Mouse (Mus musculus) kidney, embryonic 14.5 days (tissue): ENCODE measurements around the gene Myl6b. TPM values are rescaled to one million over a fixed set of nuclear protein-coding genes. Genes with fewer than 3 reads are reported as not detected.

ENCODE experiments used
- ATAC-seq: fragments of 200-750 bp; cut with Nextera tagmentation; 2 replicates; pipeline ENCODE4 v1.8.0; 2017; ENCODE audit warnings: moderate number of reproducible peaks, mild to moderate bottlenecking, moderate TSS enrichment, moderate library complexity; ENCODE audit not compliant: low FRiP score, low TSS enrichment
- H3K27ac ChIP-seq: fragments of 300-500 bp; sonication (generic); 2 replicates; pipeline ENCODE4 v1.5.1; 2014; ENCODE audit warnings: low read depth, mild to moderate bottlenecking, low read length, moderate library complexity, mixed read lengths
- H3K27me3 ChIP-seq: fragments of 300-500 bp; sonication (generic); 2 replicates; pipeline ENCODE4 v1.6.1; 2014; ENCODE audit warnings: mild to moderate bottlenecking, low read length; ENCODE audit not compliant: control insufficient read depth, insufficient read depth
- H3K36me3 ChIP-seq: fragments of 300-500 bp; sonication (generic); 2 replicates; pipeline ENCODE4 v1.6.1; 2014; ENCODE audit warnings: low read length, mixed read lengths; ENCODE audit not compliant: control insufficient read depth, insufficient read depth
- H3K4me1 ChIP-seq: fragments of 300-500 bp; sonication (generic); 2 replicates; pipeline ENCODE4 v1.6.1; 2014; ENCODE audit warnings: low read length, mixed read lengths; ENCODE audit not compliant: control insufficient read depth, insufficient read depth
- H3K4me2 ChIP-seq: fragments of 300-500 bp; sonication (generic); replicated peaks from 2 replicates; pipeline ENCODE4 v1.6.1; 2014; ENCODE audit warnings: low read depth, mild to moderate bottlenecking, low read length
- H3K4me3 ChIP-seq: fragments of 300-500 bp; sonication (generic); 2 replicates; pipeline ENCODE4 v1.5.1; 2014; ENCODE audit warnings: mild to moderate bottlenecking, low read length
- H3K9ac ChIP-seq: fragments of 300-500 bp; sonication (generic); 2 replicates; pipeline ENCODE4 v1.6.1; 2014; ENCODE audit warnings: low read depth, mild to moderate bottlenecking, low read length, moderate library complexity
- H3K9me3 ChIP-seq: fragments of 300-500 bp; sonication (generic); 2 replicates; pipeline ENCODE4 v1.6.1; 2016; ENCODE audit warnings: low read length; ENCODE audit not compliant: control insufficient read depth
- WGBS: fragments of 180-500 bp; shearing (Covaris S2); extraction: QIAGEN DNeasy Blood & Tissue Kit; methylation state at CpG from one replicate; pipeline ENCODE4 v1.1.7; 2014; 5-methylcytosine and 5-hydroxymethylcytosine counted together
- polyA plus RNA-seq: library from polyadenylated mRNA; unstranded; fragments of >200 nt; fragmentation: Nextera tagmentation; extraction: Ambion mirVana; gene quantifications from 2 replicates; pipeline ENCODE4 v1.2.1, GENCODE M21; 2014

The Myl6b gene
- polyA plus RNA-seq, 1 experiment from 2014 or later, result 3.2 TPM

DNA sequence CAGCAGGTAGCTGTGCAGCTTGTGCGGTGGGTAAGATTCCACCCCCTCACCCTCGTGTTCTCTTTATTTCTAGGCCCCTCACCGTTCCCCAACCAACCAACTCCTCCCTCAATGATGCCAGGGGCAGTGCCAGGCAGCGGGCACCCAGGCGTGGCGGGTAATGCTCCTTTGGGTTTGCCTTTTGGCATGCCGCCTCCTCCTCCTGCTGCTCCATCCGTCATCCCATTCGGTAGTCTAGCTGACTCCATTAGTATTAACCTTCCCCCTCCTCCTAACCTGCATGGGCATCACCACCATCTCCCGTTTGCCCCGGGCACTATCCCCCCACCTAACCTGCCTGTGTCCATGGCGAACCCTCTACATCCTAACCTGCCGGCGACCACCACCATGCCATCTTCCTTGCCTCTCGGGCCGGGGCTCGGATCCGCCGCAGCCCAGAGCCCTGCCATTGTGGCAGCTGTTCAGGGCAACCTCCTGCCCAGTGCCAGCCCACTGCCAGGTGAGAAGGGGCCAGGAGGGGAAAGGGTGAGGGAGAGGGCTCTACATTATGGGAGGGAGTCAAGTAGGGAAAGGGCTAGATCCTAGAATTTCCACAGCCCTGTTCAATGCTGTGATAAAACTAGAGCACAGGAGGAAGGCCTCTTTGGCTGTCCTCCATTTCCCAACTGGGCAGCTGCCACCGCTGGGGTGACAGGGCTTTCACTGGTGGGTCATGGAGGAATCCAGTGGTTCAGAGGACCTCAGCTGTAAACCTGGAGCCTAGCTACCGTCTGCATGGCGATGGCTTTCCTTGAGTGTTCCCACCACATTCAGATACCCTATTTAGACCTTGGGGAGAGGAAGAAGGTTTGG, 10.4 kb downstream of the Myl6b start:
- 89% methylated on average over 22 of the region's 22 CpGs for WGBS
- Histone ChIP-seq H3K9me3 (no peaks in the 10 kb centered on the region), H3K4me1 (peaks cover 14% of the 10 kb centered on the region; the same call in 1 of the 2 replicates), H3K4me2 (no peak overlapping the region), H3K9ac (no peak overlapping the region), H3K27ac (no peak overlapping the region), H3K4me3 (no peak overlapping the region), H3K36me3 (peaks cover 83% of the 10 kb centered on the region), H3K27me3 (no peaks in the 10 kb centered on the region)
- no peak for ATAC-seq

DNA sequence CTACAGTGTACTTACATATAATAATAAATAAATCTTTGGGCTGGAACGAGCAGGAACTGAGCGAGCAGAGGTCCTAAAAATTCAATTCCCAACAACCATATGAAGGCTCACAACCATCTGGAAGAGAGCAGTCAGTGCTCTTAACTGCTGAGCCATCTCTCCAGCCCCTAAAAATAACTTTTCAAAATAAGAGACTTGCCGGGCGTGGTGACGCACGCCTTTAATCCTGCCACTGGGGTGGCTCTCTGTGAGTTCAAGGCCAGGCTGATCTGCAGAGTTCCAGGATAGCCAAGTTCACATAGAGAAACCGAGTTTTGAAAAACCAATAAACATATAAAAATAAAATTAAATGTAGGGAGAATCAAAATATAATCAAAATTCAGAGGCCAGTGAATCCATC, 12.1 kb downstream of the Myl6b start:
- Histone ChIP-seq H3K9me3 (no peaks in the 10 kb centered on the region), H3K36me3 (peaks cover 95% of the 10 kb centered on the region), H3K27me3 (no peaks in the 10 kb centered on the region), H3K4me1 (peaks cover 5% of the 10 kb centered on the region; the same call in 1 of the 2 replicates), H3K4me3 (no peak overlapping the region), H3K9ac (no peak overlapping the region), H3K4me2 (no peak overlapping the region), H3K27ac (no peak overlapping the region)
- ATAC-seq, result no peak
- WGBS, result 88% methylated on average over 7 of the region's 7 CpGs

DNA sequence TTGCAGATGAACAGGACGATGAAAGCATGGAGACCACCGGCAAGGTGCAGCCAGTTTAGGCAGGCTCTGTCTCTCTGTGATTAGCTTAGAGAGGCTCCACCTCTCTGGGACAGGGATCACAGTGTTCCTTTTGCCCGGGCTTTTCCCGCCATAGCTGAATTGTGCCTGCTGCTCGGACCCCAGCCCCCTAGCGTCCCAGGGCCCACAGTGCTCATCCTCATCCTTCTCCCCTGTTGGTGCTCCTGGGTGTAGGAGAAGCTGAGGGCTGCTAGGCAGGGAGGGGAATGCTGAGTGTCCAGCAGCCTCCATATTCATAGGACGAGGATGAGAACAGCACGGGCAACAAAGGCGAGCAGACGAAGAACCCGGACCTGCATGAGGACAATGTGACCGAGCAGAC, 24.1 kb downstream of the Myl6b start:
- Histone ChIP-seq H3K4me1 (no peaks in the 10 kb centered on the region), H3K4me3 (no peak overlapping the region), H3K27me3 (no peaks in the 10 kb centered on the region), H3K4me2 (no peak overlapping the region), H3K27ac (no peak overlapping the region), H3K9ac (no peak overlapping the region), H3K9me3 (no peaks in the 10 kb centered on the region), H3K36me3 (peaks cover 90% of the 10 kb centered on the region)
- 85% methylated on average over 12 of the region's 12 CpGs for WGBS
- ATAC-seq, result no peak

DNA sequence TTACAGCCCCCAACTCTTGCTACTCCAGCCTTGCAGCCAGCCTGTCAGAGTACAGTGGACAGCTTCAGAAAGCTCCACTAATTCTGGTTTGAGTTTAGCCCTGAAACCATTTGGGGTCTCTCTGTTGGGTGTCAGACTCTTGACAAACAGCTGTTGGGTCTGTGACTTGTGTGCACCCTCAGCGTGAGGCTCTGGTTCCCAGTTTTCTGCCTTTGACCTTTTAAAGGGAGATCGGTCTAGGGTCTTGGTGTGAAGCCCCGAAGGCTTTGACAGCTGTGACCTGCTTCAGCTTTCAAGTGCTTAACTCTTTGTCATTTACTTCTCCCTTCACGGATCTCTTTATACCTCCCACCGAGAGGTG, 38.2 kb downstream of the Myl6b start:
- H3K4me2 ChIP-seq, result peak overlapping the region; percentile 64
- peaks cover 38% of the 10 kb centered on the region for H3K36me3 ChIP-seq
- H3K9me3 ChIP-seq, result no peaks in the 10 kb centered on the region
- peak overlapping the region; percentile 95; the same call in 1 of the 2 replicates for H3K27ac ChIP-seq
- peak overlapping the region; percentile 96 for H3K9ac ChIP-seq
- H3K4me3 ChIP-seq, result peak overlapping the region; percentile 95
- no peaks in the 10 kb centered on the region for H3K27me3 ChIP-seq
- no peak for ATAC-seq
- under 1% methylated on average over 5 of the region's 5 CpGs for WGBS
- peaks cover 12% of the 10 kb centered on the region for H3K4me1 ChIP-seq

DNA sequence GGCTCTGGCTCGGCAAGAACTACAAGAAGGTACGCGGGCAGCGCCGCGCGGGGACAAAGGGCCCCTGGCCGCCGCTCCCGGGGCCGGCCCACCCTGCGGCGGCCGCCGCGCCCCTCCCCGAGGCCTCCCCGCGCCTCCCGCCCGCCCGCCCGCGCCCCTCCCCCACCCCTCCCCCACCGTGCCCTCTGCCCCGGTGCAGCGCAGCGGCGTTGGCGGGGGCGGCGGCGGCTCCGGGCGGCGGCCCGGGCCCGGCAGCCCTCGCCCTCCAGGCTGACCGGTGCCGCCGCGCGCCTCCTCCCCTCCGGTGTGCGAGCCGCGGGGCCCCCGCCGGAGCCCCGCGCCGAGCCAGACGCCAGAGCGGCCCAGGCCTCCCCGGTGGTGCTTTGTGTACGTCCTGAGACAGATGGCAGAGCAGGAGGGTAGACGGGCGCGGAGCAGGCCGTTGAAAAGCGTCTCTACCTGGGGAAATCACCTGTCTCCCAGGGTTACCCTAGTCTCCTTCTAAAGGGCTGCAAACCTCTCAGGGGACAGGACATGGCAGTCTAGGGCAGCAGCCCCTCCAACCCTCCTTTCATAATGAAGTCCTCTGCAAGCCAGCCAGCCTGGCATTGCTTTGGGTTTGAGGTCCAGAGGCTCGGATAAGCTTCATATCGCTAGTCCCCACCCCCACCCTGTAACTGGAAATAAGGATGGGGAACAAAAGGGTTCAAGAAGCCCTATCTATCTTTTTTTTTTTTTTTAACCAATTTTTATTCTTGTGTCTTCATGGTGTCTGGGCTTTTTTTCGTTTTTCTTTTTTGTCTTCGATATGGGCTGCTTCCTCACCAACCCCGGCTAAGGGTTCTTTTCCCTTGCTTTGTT, 38.8 kb downstream of the Myl6b start:
- 1% methylated on average over 16 of the region's 67 CpGs for WGBS
- peak; percentile 68 for ATAC-seq
- Histone ChIP-seq H3K4me1 (peaks cover 12% of the 10 kb centered on the region), H3K27ac (peak overlapping the region; percentile 95), H3K4me3 (peak overlapping the region; percentile 95), H3K27me3 (no peaks in the 10 kb centered on the region), H3K9ac (peak overlapping the region; percentile 96), H3K9me3 (no peaks in the 10 kb centered on the region), H3K4me2 (peak overlapping the region; percentile 64), H3K36me3 (peaks cover 32% of the 10 kb centered on the region)

DNA sequence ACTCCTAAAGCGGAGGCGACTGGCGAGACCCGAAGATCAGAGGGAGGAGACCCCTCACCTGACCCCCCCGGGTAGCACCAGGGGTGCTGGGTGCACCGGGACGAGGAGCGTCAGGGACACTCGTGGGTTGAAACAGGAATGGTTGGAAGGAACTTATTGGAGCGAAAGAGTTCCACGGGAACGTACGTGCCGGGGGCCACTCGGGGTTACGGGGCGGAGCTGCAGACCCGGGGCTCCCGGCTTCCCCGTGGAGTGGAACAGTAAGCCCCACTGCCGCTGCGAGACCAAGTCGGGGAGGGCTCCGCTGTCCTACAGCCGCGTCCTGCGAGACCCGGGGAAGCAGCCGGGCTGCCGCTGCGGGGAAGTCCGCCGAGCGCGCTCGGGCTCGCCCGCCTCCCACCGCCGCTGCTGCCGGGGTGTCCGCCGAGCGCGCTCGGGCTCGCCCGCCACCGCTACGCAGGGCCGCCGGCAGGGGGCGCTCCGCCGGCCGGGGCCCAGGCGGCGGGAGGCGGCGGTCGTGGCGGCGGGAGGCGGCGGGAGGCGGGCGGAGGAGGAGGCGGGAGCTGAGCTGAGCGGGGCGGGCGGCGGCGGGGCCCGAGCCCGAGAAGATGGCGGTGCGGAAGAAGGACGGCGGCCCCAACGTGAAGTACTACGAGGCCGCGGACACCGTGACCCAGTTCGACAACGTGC, 39.6 kb downstream of the Myl6b start, which contains the start of gene Smarcc2:
TSS of gene Smarcc2 (plus strand) at position 530 of the 690 bp plus-strand sequence.
- H3K4me1 ChIP-seq, result peaks cover 12% of the 10 kb centered on the region
- H3K9me3 ChIP-seq, result no peaks in the 10 kb centered on the region
- ATAC-seq, result peak; percentile 80
- peak within 1 kb of the TSS; percentile 96 for H3K9ac ChIP-seq
- H3K4me3 ChIP-seq, result peak within 1 kb of the TSS; percentile 95
- peak within 1 kb of the TSS; percentile 95 for H3K27ac ChIP-seq
- peak within 1 kb of the TSS; percentile 64 for H3K4me2 ChIP-seq
- H3K36me3 ChIP-seq, result peaks cover 24% of the 10 kb centered on the region
- WGBS, result 0% methylated on average over 63 of the region's 86 CpGs
- no peaks in the 10 kb centered on the region for H3K27me3 ChIP-seq

DNA sequence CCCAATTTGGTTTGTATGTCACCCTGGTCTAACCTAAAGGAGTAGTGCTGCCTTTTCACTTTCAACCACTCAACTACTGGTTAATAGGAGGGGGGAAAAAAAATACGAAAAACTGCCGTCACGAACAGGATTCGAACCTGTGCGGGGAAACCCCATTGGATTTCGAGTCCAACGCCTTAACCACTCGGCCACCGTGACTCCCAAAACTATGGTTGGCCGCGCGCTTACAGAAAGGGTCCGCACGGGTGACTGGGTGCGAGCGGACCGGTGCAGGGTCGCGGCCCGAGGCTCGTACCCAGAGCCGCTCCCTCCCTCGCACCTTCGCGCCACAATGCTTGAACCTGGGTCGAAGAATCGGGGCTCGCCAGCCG, 40.2 kb downstream of the Myl6b start:
- peak; percentile 71 for ATAC-seq
- WGBS, result under 1% methylated on average over 29 of the region's 29 CpGs
- peak overlapping the region; percentile 95 for H3K4me3 ChIP-seq

DNA sequence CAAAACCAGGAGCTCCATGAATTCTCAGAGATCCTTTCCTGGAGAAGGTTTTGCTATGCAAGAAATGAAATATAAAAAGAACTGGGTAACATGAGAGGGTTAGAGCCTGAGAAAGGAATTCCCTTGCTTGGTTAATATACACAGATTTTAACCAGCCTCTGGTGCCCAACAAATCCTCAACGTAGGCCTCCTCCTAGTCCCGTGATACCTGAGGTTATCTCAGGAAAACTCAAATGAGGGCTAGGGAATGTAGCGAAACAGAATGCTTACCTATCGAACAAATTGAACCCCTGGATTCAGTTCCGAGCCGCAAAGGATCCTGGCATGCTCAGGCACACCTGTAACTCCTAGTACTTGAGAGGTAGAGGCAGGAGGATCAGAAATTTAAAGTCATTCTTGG, 40.8 kb downstream of the Myl6b start:
- H3K36me3 ChIP-seq, result peaks cover 12% of the 10 kb centered on the region
- no peaks in the 10 kb centered on the region for H3K27me3 ChIP-seq
- H3K4me2 ChIP-seq, result no peak overlapping the region
- H3K27ac ChIP-seq, result no peak overlapping the region
- H3K9ac ChIP-seq, result no peak overlapping the region
- no peak for ATAC-seq
- peaks cover 12% of the 10 kb centered on the region for H3K4me1 ChIP-seq
- H3K4me3 ChIP-seq, result peak overlapping the region; percentile 95; the same call in 1 of the 2 replicates
- 79% methylated on average over 6 of the region's 6 CpGs for WGBS
- no peaks in the 10 kb centered on the region for H3K9me3 ChIP-seq

More for the DNA sequence above, 40.2 kb downstream of the Myl6b start:
- Histone ChIP-seq H3K9me3 (no peaks in the 10 kb centered on the region), H3K27me3 (no peaks in the 10 kb centered on the region), H3K9ac (peak overlapping the region; percentile 96), H3K4me1 (peaks cover 12% of the 10 kb centered on the region), H3K4me2 (peak overlapping the region; percentile 64), H3K27ac (peak overlapping the region; percentile 95), H3K36me3 (peaks cover 19% of the 10 kb centered on the region)
